Comparison of ENCODE assay signal across 8 mouse cellular contexts in genomic region chr11:88620158-88620973, GRCm38 (mm10).
A peak's percentile ranks its signal among the peaks of the same experiment; 100 is the strongest.
DNase-seq lines count a peak whose midpoint lies in the region; ATAC-seq and TF ChIP-seq lines count a peak whose summit lies in the region.

No protein-coding gene starts in this region.

- peak; percentile 47 for DNase-seq in embryo, embryonic 11 days
- peak; percentile 67 to 75 for DNase-seq in heart, adult 2 months
- DNase-seq in kidney, adult 9 months = peak; percentile 74
- DNase-seq in limb, embryonic 14.5 days (ENCODE audit: low spot score) = peak; percentile 42
- peak; percentile 75 for DNase-seq in naive thymus-derived CD4-positive, alpha-beta T cell, adult 2 months (ENCODE audit: low read depth)
- DNase-seq in adrenal gland, adult 18-20 months (ENCODE audit: low spot score in 2 of 2) = no peak

- peaks cover 56% of the 10 kb centered on the region for H3K4me1 ChIP-seq in intestine, embryonic 15.5 days (replicated peaks)
- peaks cover 64% of the 10 kb centered on the region for H3K4me1 ChIP-seq in intestine, embryonic 16.5 days (ENCODE audit: control insufficient read depth, insufficient read depth, low read length)
- H3K4me1 ChIP-seq in heart, adult 2 months (ENCODE audit: control insufficient read depth, insufficient read depth, low read length) = peaks cover 40% of the 10 kb centered on the region
- peaks cover 41% of the 10 kb centered on the region for H3K4me1 ChIP-seq in limb, embryonic 14.5 days (ENCODE audit: control insufficient read depth, insufficient read depth, low read length)

- H3K4me3 ChIP-seq in intestine, embryonic 15.5 days (replicated peaks) = no peak overlapping the region
- H3K4me3 ChIP-seq in intestine, embryonic 16.5 days (ENCODE audit: low read length) = no peak overlapping the region
- H3K4me3 ChIP-seq in heart, adult 2 months = no peak overlapping the region
- no peak overlapping the region for H3K4me3 ChIP-seq in limb, embryonic 14.5 days (replicated peaks; ENCODE audit: low read length)

- H3K36me3 ChIP-seq in intestine, embryonic 15.5 days = no peaks in the 10 kb centered on the region
- H3K36me3 ChIP-seq in intestine, embryonic 16.5 days (ENCODE audit: control insufficient read depth, insufficient read depth, low read length) = no peaks in the 10 kb centered on the region
- peaks cover 19% of the 10 kb centered on the region for H3K36me3 ChIP-seq in heart, adult 2 months (ENCODE audit: control insufficient read depth, insufficient read depth, low read length)
- no peaks in the 10 kb centered on the region for H3K36me3 ChIP-seq in limb, embryonic 14.5 days (ENCODE audit: control insufficient read depth, insufficient read depth, low read length)

- H3K4me2 ChIP-seq in intestine, embryonic 15.5 days (replicated peaks) = no peak overlapping the region
- H3K4me2 ChIP-seq in intestine, embryonic 16.5 days (ENCODE audit: low read depth, low read length) = no peak overlapping the region
- no peak overlapping the region for H3K4me2 ChIP-seq in limb, embryonic 14.5 days (replicated peaks; ENCODE audit: low read depth, low read length, severe bottlenecking)

- intact Hi-C loops in heart, adult 2 months (cut with DNase I) = loop anchor here (5.0 kb wide), 2 partner anchors 48 to 63 kb away; no protein-coding TSS in a partner anchor

- peak; percentile 63; the same call in 1 of the 2 replicates for TF ChIP-seq EP300 in heart, adult 2 months (IDR thresholded peaks at IDR 0.05; ENCODE audit: insufficient read depth, low read depth, low read length)

- ATAC-seq in intestine, embryonic 15.5 days = no peak
- ATAC-seq in intestine, embryonic 16.5 days = no peak
- peak; percentile 21; the same call in 1 of the 2 replicates for ATAC-seq in limb, embryonic 14.5 days (ENCODE audit: low FRiP score, low read depth)

- H3K9me3 ChIP-seq in intestine, embryonic 15.5 days = no peaks in the 10 kb centered on the region
- no peaks in the 10 kb centered on the region for H3K9me3 ChIP-seq in intestine, embryonic 16.5 days (ENCODE audit: control insufficient read depth, low read length)
- H3K9me3 ChIP-seq in limb, embryonic 14.5 days (ENCODE audit: control insufficient read depth, low read length) = no peaks in the 10 kb centered on the region

- TF ChIP-seq POLR2A in heart, adult 2 months (IDR thresholded peaks at IDR 0.05; ENCODE audit: insufficient read depth, low read depth, low read length) = 0 out of 2 replicates have a peak, but pooled peaks have one; percentile 12
- TF ChIP-seq POLR2A in limb, embryonic 14.5 days (IDR thresholded peaks at IDR 0.05; ENCODE audit: borderline replicate concordance, extremely low read depth, insufficient read depth, insufficient read length) = no peak

- WGBS in intestine, embryonic 15.5 days = 26% methylated on average over 15 of the region's 15 CpGs
- 26% methylated on average over 15 of the region's 15 CpGs for WGBS in intestine, embryonic 16.5 days
- 7% methylated on average over 15 of the region's 15 CpGs for WGBS in heart, adult 2 months
- 8% methylated on average over 15 of the region's 15 CpGs for WGBS in limb, embryonic 14.5 days

- H3K27me3 ChIP-seq in intestine, embryonic 15.5 days (replicated peaks) = no peaks in the 10 kb centered on the region
- no peaks in the 10 kb centered on the region for H3K27me3 ChIP-seq in intestine, embryonic 16.5 days (replicated peaks; ENCODE audit: control insufficient read depth, insufficient read depth, low read length)
- no peaks in the 10 kb centered on the region for H3K27me3 ChIP-seq in heart, adult 2 months (ENCODE audit: control insufficient read depth, insufficient read depth, low read length)
- H3K27me3 ChIP-seq in limb, embryonic 14.5 days (ENCODE audit: control insufficient read depth, insufficient read depth, low read length) = no peaks in the 10 kb centered on the region

- peak; percentile 27 for TF ChIP-seq CTCF in heart, adult 2 months (IDR thresholded peaks at IDR 0.05)

- H3K27ac ChIP-seq in intestine, embryonic 15.5 days = peak overlapping the region; percentile 41
- H3K27ac ChIP-seq in intestine, embryonic 16.5 days (ENCODE audit: low read length) = no peak overlapping the region
- H3K27ac ChIP-seq in heart, adult 2 months = peak overlapping the region; percentile 87
- no peak overlapping the region for H3K27ac ChIP-seq in limb, embryonic 14.5 days (replicated peaks; ENCODE audit: low read depth, low read length)

- peaks cover 1% of the 10 kb centered on the region for H3K79me2 ChIP-seq in heart, adult 2 months (replicated peaks; ENCODE audit: control insufficient read depth, insufficient read depth, low read length)

- no peak overlapping the region for H3K9ac ChIP-seq in intestine, embryonic 15.5 days
- H3K9ac ChIP-seq in intestine, embryonic 16.5 days (ENCODE audit: low read depth, low read length) = no peak overlapping the region
- H3K9ac ChIP-seq in heart, adult 2 months (ENCODE audit: low read depth, low read length) = peak overlapping the region; percentile 5; the same call in 1 of the 2 replicates
- no peak overlapping the region for H3K9ac ChIP-seq in limb, embryonic 14.5 days (ENCODE audit: low read depth, low read length, severe bottlenecking)

Comparison
In these comparisons a context has a peak if more than half of its experiments do, and no peak if none do; other contexts are left out.
1. H3K27ac ChIP-seq: peak in intestine, embryonic 15.5 days (single experiment) and heart, adult 2 months (single experiment); none in intestine, embryonic 16.5 days (single experiment) and limb, embryonic 14.5 days (single experiment).
2. DNase-seq: peak in embryo, embryonic 11 days (single experiment), heart, adult 2 months (2 of 2), kidney, adult 9 months (single experiment), limb, embryonic 14.5 days (single experiment) and naive thymus-derived CD4-positive, alpha-beta T cell, adult 2 months (single experiment); none in adrenal gland, adult 18-20 months (0 of 2).